Mouse (Mus musculus) kidney, postnatal 0 days (tissue): Measurements from ENCODE around the gene Nme1. TPM values are rescaled to one million over a fixed set of nuclear protein-coding genes. Genes with fewer than 3 reads are reported as not detected.

Source experiments
- ATAC-seq: fragments of 200-750 bp; cut with Nextera tagmentation; replicated peaks from 2 replicates; pipeline ENCODE4 v1.8.0; 2017; ENCODE audit warnings: low read depth, moderate number of reproducible peaks, moderate TSS enrichment, moderate library complexity; ENCODE audit not compliant: low FRiP score
- DNase-seq: peaks from one replicate; pipeline ENCODE4 v3.0.0-alpha.2; 2016; ENCODE audit warnings: low spot score
- H3K27ac ChIP-seq: fragments of 300-500 bp; sonication (generic); 2 replicates; pipeline ENCODE4 v1.5.1; 2014; ENCODE audit warnings: mild to moderate bottlenecking
- H3K27me3 ChIP-seq: fragments of 300-500 bp; sonication (generic); 2 replicates; pipeline ENCODE4 v1.6.1; 2014; ENCODE audit warnings: low read length, mixed read lengths; ENCODE audit not compliant: insufficient read depth
- H3K36me3 ChIP-seq: fragments of 300-500 bp; sonication (generic); 2 replicates; pipeline ENCODE4 v1.6.1; 2014; ENCODE audit warnings: low read length, mixed read lengths; ENCODE audit not compliant: insufficient read depth
- H3K4me1 ChIP-seq: fragments of 300-500 bp; sonication (generic); replicated peaks from 2 replicates; pipeline ENCODE4 v1.6.1; 2014; ENCODE audit warnings: antibody characterized with exemption, low read length, mixed read lengths; ENCODE audit not compliant: insufficient read depth
- H3K4me2 ChIP-seq: fragments of 300-500 bp; sonication (generic); 2 replicates; pipeline ENCODE4 v1.6.1; 2014; ENCODE audit warnings: mild to moderate bottlenecking, low read length, moderate library complexity, mixed read lengths
- H3K4me3 ChIP-seq: fragments of 300-500 bp; sonication (generic); replicated peaks from 2 replicates; pipeline ENCODE4 v1.5.1; 2014; ENCODE audit warnings: low read depth, low read length
- H3K9ac ChIP-seq: fragments of 300-500 bp; sonication (generic); 2 replicates; pipeline ENCODE4 v1.6.1; 2014; ENCODE audit warnings: low read depth, low read length
- H3K9me3 ChIP-seq: fragments of 300-500 bp; sonication (generic); replicated peaks from 2 replicates; pipeline ENCODE4 v1.6.1; 2016; ENCODE audit warnings: low read length, inconsistent platforms, mixed read lengths
- CTCF ChIP-seq: IDR thresholded peaks from 2 replicates; pipeline ENCODE4 v1.5.1; 2016; ENCODE audit warnings: antibody characterized with exemption, low read depth, mild to moderate bottlenecking, moderate library complexity
- WGBS: fragments of 180-500 bp; shearing (Covaris S2); extraction: QIAGEN DNeasy Blood & Tissue Kit; methylation state at CpG from one replicate; pipeline ENCODE4 v1.1.7; 2014; 5-methylcytosine and 5-hydroxymethylcytosine counted together
- polyA plus RNA-seq: library from polyadenylated mRNA; unstranded; fragments of >200 nt; fragmentation: Nextera tagmentation; extraction: Ambion mirVana; gene quantifications from 2 replicates; pipeline ENCODE4 v1.2.1, GENCODE M21; 2015

Nme1 gene
- polyA plus RNA-seq, 1 experiment from 2014 or later, result 132 TPM

GRCm38 (mm10) chr11:93968848-93969128 lies 467 bp upstream of the Nme1 start:
- no peak overlapping the region for H3K9ac ChIP-seq

GRCm38 (mm10) chr11:93967381-93967780 lies 940 bp downstream of the Nme1 start:
- 0 out of 2 replicates have a peak, but pooled peaks cover 3% of the 10 kb centered on the region for H3K4me1 ChIP-seq
- peaks cover 19% of the 10 kb centered on the region; the same call in 1 of the 2 replicates for H3K36me3 ChIP-seq
- no peaks in the 10 kb centered on the region for H3K9me3 ChIP-seq
- ATAC-seq (no peak), DNase-seq (no peak)
- no peaks in the 10 kb centered on the region for H3K27me3 ChIP-seq
- H3K4me2 ChIP-seq, result peak overlapping the region; percentile 75
- peak overlapping the region; percentile 56 for H3K4me3 ChIP-seq
- peak overlapping the region; percentile 56 for H3K9ac ChIP-seq
- WGBS, result 3% methylated on average over 11 of the region's 11 CpGs
- TF ChIP-seq CTCF, result no peak
- H3K27ac ChIP-seq, result peak overlapping the region; percentile 70

More at GRCm38 (mm10) chr11:93968848-93969128, 467 bp upstream of the Nme1 start:
- no peak for DNase-seq
- H3K4me1 ChIP-seq, result 0 out of 2 replicates have a peak, but pooled peaks cover 3% of the 10 kb centered on the region
- H3K4me2 ChIP-seq, result peak overlapping the region; percentile 44
- H3K9me3 ChIP-seq, result no peaks in the 10 kb centered on the region
- H3K27ac ChIP-seq, result no peak overlapping the region
- WGBS, result 42% methylated on average over 6 of the region's 6 CpGs
- no peak for ATAC-seq
- H3K27me3 ChIP-seq, result no peaks in the 10 kb centered on the region
- H3K36me3 ChIP-seq, result peaks cover 15% of the 10 kb centered on the region; the same call in 1 of the 2 replicates
- no peak for TF ChIP-seq CTCF
- H3K4me3 ChIP-seq, result peak overlapping the region; percentile 15

- ATAC-seq, result no peak
- H3K36me3 ChIP-seq, result peaks cover 26% of the 10 kb centered on the region; the same call in 1 of the 2 replicates
- TF ChIP-seq CTCF, result no peak
Observed at GRCm38 (mm10) chr11:93965391-93965790, 2.9 kb downstream of the Nme1 start.

GRCm38 (mm10) chr11:93963013-93963412 lies 5.3 kb downstream of the Nme1 start:
- Histone ChIP-seq H3K27me3 (no peaks in the 10 kb centered on the region), H3K9ac (no peak overlapping the region), H3K36me3 (peaks cover 38% of the 10 kb centered on the region), H3K4me1 (0 out of 2 replicates have a peak, but pooled peaks cover 3% of the 10 kb centered on the region), H3K9me3 (no peaks in the 10 kb centered on the region), H3K4me2 (no peak overlapping the region), H3K27ac (no peak overlapping the region), H3K4me3 (no peak overlapping the region)
- 80% methylated on average over 4 of the region's 4 CpGs for WGBS
- DNase-seq, result no peak
- no peak for TF ChIP-seq CTCF
- no peak for ATAC-seq

More at GRCm38 (mm10) chr11:93965391-93965790, 2.9 kb downstream of the Nme1 start:
- H3K4me3 ChIP-seq, result no peak overlapping the region
- no peak overlapping the region for H3K9ac ChIP-seq
- no peaks in the 10 kb centered on the region for H3K27me3 ChIP-seq
- 0 out of 2 replicates have a peak, but pooled peaks cover 3% of the 10 kb centered on the region for H3K4me1 ChIP-seq
- WGBS, result 92% methylated on average over 6 of the region's 6 CpGs
- no peak overlapping the region for H3K27ac ChIP-seq
- H3K4me2 ChIP-seq, result no peak overlapping the region
- DNase-seq, result no peak
- no peaks in the 10 kb centered on the region for H3K9me3 ChIP-seq

- no peak overlapping the region for H3K9ac ChIP-seq
- no peaks in the 10 kb centered on the region for H3K9me3 ChIP-seq
- peaks cover 38% of the 10 kb centered on the region for H3K36me3 ChIP-seq
- no peaks in the 10 kb centered on the region for H3K4me1 ChIP-seq
- H3K27me3 ChIP-seq, result no peaks in the 10 kb centered on the region
- WGBS, result 81% methylated on average over 6 of the region's 6 CpGs
- ATAC-seq (no peak), DNase-seq (no peak)
- no peak overlapping the region for H3K4me3 ChIP-seq
- TF ChIP-seq CTCF, result no peak
- no peak overlapping the region for H3K4me2 ChIP-seq
- H3K27ac ChIP-seq, result no peak overlapping the region
Observed at GRCm38 (mm10) chr11:93961482-93961881, 6.8 kb downstream of the Nme1 start.

GRCm38 (mm10) chr11:93957746-93958145 lies 10.6 kb downstream of the Nme1 start:
- 65% methylated on average over 4 of the region's 4 CpGs for WGBS
- H3K9me3 ChIP-seq, result no peaks in the 10 kb centered on the region
- no peak for TF ChIP-seq CTCF
- peaks cover 22% of the 10 kb centered on the region for H3K36me3 ChIP-seq
- no peak overlapping the region for H3K9ac ChIP-seq
- H3K27me3 ChIP-seq, result no peaks in the 10 kb centered on the region
- no peak overlapping the region for H3K4me2 ChIP-seq
- 0 out of 2 replicates have a peak, but pooled peaks cover 7% of the 10 kb centered on the region for H3K4me1 ChIP-seq
- H3K27ac ChIP-seq, result no peak overlapping the region
- H3K4me3 ChIP-seq, result no peak overlapping the region
- ATAC-seq (no peak), DNase-seq (no peak)

GRCm38 (mm10) chr11:93957031-93957555 lies 11.2 kb downstream of the Nme1 start:
- H3K4me2 ChIP-seq, result no peak overlapping the region
- no peak overlapping the region for H3K4me3 ChIP-seq
- 90% methylated on average over 2 of the region's 2 CpGs for WGBS
- no peaks in the 10 kb centered on the region for H3K27me3 ChIP-seq
- no peak overlapping the region for H3K9ac ChIP-seq
- H3K4me1 ChIP-seq, result 0 out of 2 replicates have a peak, but pooled peaks cover 12% of the 10 kb centered on the region
- no peaks in the 10 kb centered on the region for H3K9me3 ChIP-seq
- no peak for DNase-seq
- TF ChIP-seq CTCF, result no peak
- H3K27ac ChIP-seq, result no peak overlapping the region
- peaks cover 16% of the 10 kb centered on the region for H3K36me3 ChIP-seq
- ATAC-seq, result no peak
